Mouse (Mus musculus) bone marrow, adult 2 months (tissue): Measurements from ENCODE around the gene Rfxank.

Source experiments
- CTCF ChIP-seq: fragments of 200-500 bp; IDR thresholded peaks from 2 replicates; pipeline ENCODE4 v1.5.1; 2011; ENCODE audit warnings: low read length, control low read depth; ENCODE audit not compliant: control insufficient read depth, insufficient read depth
- POLR2A ChIP-seq: fragments of 200-500 bp; IDR thresholded peaks from 2 replicates; pipeline ENCODE4 v1.6.1; 2011; ENCODE audit warnings: low read depth, mild to moderate bottlenecking, control low read depth, low read length, borderline replicate concordance; ENCODE audit not compliant: control insufficient read depth

GRCm38 (mm10) chr8:70139026-70139857 is at the start of gene Rfxank, which contains the start of the genes Borcs8 and Mef2b:
- TF ChIP-seq CTCF, result no peak
- TF ChIP-seq POLR2A, result no peak; the same call in 1 of the 2 replicates
